Comparison of ENCODE assay signal across 32 mouse cellular contexts in genomic region chrX:163812431-163812830, GRCm38 (mm10). TPM values are rescaled to one million over a fixed set of nuclear protein-coding genes. Genes with fewer than 3 reads are reported as not detected.
"Had no signal": no experiment of that assay in that cellular context is flagged by ENCODE, and none has a peak within 500 bp of the region (broad histone marks: within the 10 kb centered on the region; RNA-seq: fewer than 3 reads in every experiment).

No protein-coding gene starts in this region.

- H3K4me1 ChIP-seq: limb, embryonic 10.5 days; limb, embryonic 12.5 days; limb, embryonic 13.5 days; limb, embryonic 15.5 days; liver, embryonic 12.5 days; liver, embryonic 13.5 days; liver, embryonic 15.5 days; lung, embryonic 15.5 days; megakaryocyte, embryonic 14.5 days; midbrain, embryonic 10.5 days; midbrain, embryonic 12.5 days; midbrain, embryonic 13.5 days; midbrain, embryonic 15.5 days; neural tube, embryonic 12.5 days had no signal

- H3K4me3 ChIP-seq: limb, embryonic 10.5 days; limb, embryonic 12.5 days; limb, embryonic 13.5 days; limb, embryonic 15.5 days; liver, embryonic 12.5 days; liver, embryonic 13.5 days; liver, embryonic 15.5 days; lung, embryonic 15.5 days; megakaryocyte, embryonic 14.5 days; midbrain, embryonic 10.5 days; midbrain, embryonic 12.5 days; midbrain, embryonic 13.5 days; midbrain, embryonic 15.5 days; myocyte; neural tube, embryonic 12.5 days had no signal

- H3K36me3 ChIP-seq: limb, embryonic 10.5 days; limb, embryonic 12.5 days; limb, embryonic 13.5 days; limb, embryonic 15.5 days; liver, embryonic 12.5 days; liver, embryonic 13.5 days; liver, embryonic 15.5 days; lung, embryonic 15.5 days; midbrain, embryonic 10.5 days; midbrain, embryonic 12.5 days; midbrain, embryonic 13.5 days; midbrain, embryonic 15.5 days; neural tube, embryonic 12.5 days had no signal

- DNase-seq: left cerebral cortex, postnatal 4 days; liver; liver, embryonic 13.5 days; liver, postnatal 0 days; lung, adult 18-20 months; lung, adult 2 months; lung, embryonic 14.5 days; lung, postnatal 10 days; lung, postnatal 14 days; lung, postnatal 36 days; midbrain, embryonic 14.5 days had no signal

- ATAC-seq: liver, embryonic 12.5 days; liver, postnatal 0 days; lung, postnatal 0 days; midbrain, embryonic 13.5 days; midbrain, embryonic 15.5 days; midbrain, embryonic 16.5 days had no signal

- H3K9me3 ChIP-seq: limb, embryonic 10.5 days; limb, embryonic 12.5 days; limb, embryonic 13.5 days; limb, embryonic 15.5 days; liver, embryonic 12.5 days; liver, embryonic 13.5 days; liver, embryonic 15.5 days; lung, embryonic 15.5 days; megakaryocyte, embryonic 14.5 days; midbrain, embryonic 10.5 days; midbrain, embryonic 12.5 days; midbrain, embryonic 13.5 days; midbrain, embryonic 15.5 days; neural tube, embryonic 12.5 days had no signal

- H3K9ac ChIP-seq: limb, embryonic 12.5 days; limb, embryonic 13.5 days; limb, embryonic 15.5 days; liver, embryonic 12.5 days; liver, embryonic 13.5 days; liver, embryonic 14.5 days; liver, embryonic 15.5 days; liver, postnatal 0 days; lung, embryonic 14.5 days; lung, embryonic 15.5 days; midbrain, embryonic 12.5 days; midbrain, embryonic 13.5 days; midbrain, embryonic 15.5 days; neural tube, embryonic 12.5 days had no signal

- H3K27ac ChIP-seq: limb, embryonic 10.5 days; limb, embryonic 12.5 days; limb, embryonic 13.5 days; limb, embryonic 15.5 days; liver, embryonic 12.5 days; liver, embryonic 13.5 days; liver, embryonic 14.5 days; liver, embryonic 15.5 days; lung, embryonic 15.5 days; macrophage; midbrain, embryonic 10.5 days; midbrain, embryonic 12.5 days; midbrain, embryonic 13.5 days; midbrain, embryonic 15.5 days; neural tube, embryonic 12.5 days had no signal

RNA-seq across cellular contexts. Expression of gene Rnf138rt1, which starts 51.3 kb away (rescaled TPM):
- total RNA-seq: liver, adult 2 months; megakaryocyte progenitor cell, adult 5-6 weeks; monocyte, adult 5-6 weeks had no signal
